Mouse (Mus musculus) thymus, adult 2 months (tissue): ENCODE measurements around the gene Wdr62.

Source experiments
- CTCF ChIP-seq: fragments of 200-500 bp; IDR thresholded peaks from 2 replicates; pipeline ENCODE4 v1.5.1; 2012; ENCODE audit warnings: mild to moderate bottlenecking, control low read depth, low read length, moderate library complexity, borderline replicate concordance; ENCODE audit not compliant: control insufficient read depth, poor library complexity, insufficient read depth; ENCODE audit errors: extremely low read depth
- POLR2A ChIP-seq: fragments of 200-500 bp; IDR thresholded peaks from 2 replicates; pipeline ENCODE4 v1.6.1; 2012; ENCODE audit warnings: mild to moderate bottlenecking, low read length, control low read depth, moderate library complexity; ENCODE audit not compliant: control insufficient read depth, poor library complexity, insufficient read depth; ENCODE audit errors: extremely low read depth

GRCm38 (mm10) chr7:30295103-30295502 is 14.9 kb upstream of the Wdr62 start:
- no peak for TF ChIP-seq CTCF
- TF ChIP-seq POLR2A: no peak
